Mouse (Mus musculus): ENCODE measurements around the gene Myo18a. TPM values are rescaled to one million over a fixed set of nuclear protein-coding genes. Genes with fewer than 3 reads are reported as not detected.

Myo18a gene
- polyA plus RNA-seq, 1 experiment from 2014 or later, result 52.5 TPM

- ATAC-seq (replicated peaks), result no peak
- Histone ChIP-seq H3K4me2 (replicated peaks) (no peak overlapping the region), H3K27me3 (peaks cover 3% of the 10 kb centered on the region; the same call in 1 of the 2 replicates), H3K4me3 (no peak overlapping the region), H3K9ac (replicated peaks) (no peak overlapping the region), H3K27ac (replicated peaks) (no peak overlapping the region), H3K9me3 (no peaks in the 10 kb centered on the region), H3K36me3 (no peaks in the 10 kb centered on the region), H3K4me1 (peaks cover 31% of the 10 kb centered on the region)
- 78% methylated on average over 6 of the region's 6 CpGs for WGBS
Measured at GRCm38 (mm10) chr11:77913505-77913904, 150.5 kb downstream of the Myo18a start.

- ATAC-seq (replicated peaks), result no peak; the same call in 1 of the 2 replicates
- no peaks in the 10 kb centered on the region for H3K9me3 ChIP-seq
- 3% methylated on average over 32 of the region's 32 CpGs for WGBS
- no peaks in the 10 kb centered on the region for H3K36me3 ChIP-seq
- H3K4me3 ChIP-seq, result 0 out of 2 replicates have a peak overlapping the region, but pooled peaks have one; percentile 6
- no peak overlapping the region; the same call in 1 of the 2 replicates for H3K27ac ChIP-seq (replicated peaks)
- 0 out of 2 replicates have a peak overlapping the region, but pooled peaks have one; percentile 23 for H3K9ac ChIP-seq (replicated peaks)
- H3K4me1 ChIP-seq, result peaks cover 22% of the 10 kb centered on the region
- peaks cover 3% of the 10 kb centered on the region; the same call in 1 of the 2 replicates for H3K27me3 ChIP-seq
- peak overlapping the region; percentile 40 for H3K4me2 ChIP-seq (replicated peaks)
Measured at GRCm38 (mm10) chr11:77914598-77915260, 151.7 kb downstream of the Myo18a start.

Other genes with a start within 250 kb of the Myo18a start
- gene Abhd15, start 248.1 kb upstream of the Myo18a start, polyA plus RNA-seq (2015; fragmentation: Nextera tagmentation; extraction: Ambion mirVana), result 1.9 and 2.4 TPM in 2 replicates
- 15.0 and 19.5 TPM in 2 replicates for gene Trp53i13, start 247.3 kb upstream of the Myo18a start, polyA plus RNA-seq (2015; fragmentation: Nextera tagmentation; extraction: Ambion mirVana)
- not detected in 2 replicates for gene Gm10392, start 244.0 kb upstream of the Myo18a start, polyA plus RNA-seq (2015; fragmentation: Nextera tagmentation; extraction: Ambion mirVana)
- 27.0 and 28.9 TPM in 2 replicates for gene Taok1, start 155.4 kb upstream of the Myo18a start, polyA plus RNA-seq (2015; fragmentation: Nextera tagmentation; extraction: Ambion mirVana)
- 3.8 and 3.9 TPM in 2 replicates for gene Nufip2, start 77.1 kb upstream of the Myo18a start, polyA plus RNA-seq (2015; fragmentation: Nextera tagmentation; extraction: Ambion mirVana)
- gene Cryba1, start 38.0 kb upstream of the Myo18a start, polyA plus RNA-seq (2015; fragmentation: Nextera tagmentation; extraction: Ambion mirVana), result 0.18 and 0.38 TPM in 2 replicates
- 2.4 and 2.5 TPM in 2 replicates for gene Gm10277, start 24.5 kb downstream of the Myo18a start, polyA plus RNA-seq (2015; fragmentation: Nextera tagmentation; extraction: Ambion mirVana)
- 10.2 and 11.2 TPM in 2 replicates for gene Pipox, start 130.8 kb downstream of the Myo18a start, polyA plus RNA-seq (2015; fragmentation: Nextera tagmentation; extraction: Ambion mirVana)
- 243 and 249 TPM in 2 replicates for gene Sez6, start 167.6 kb downstream of the Myo18a start, polyA plus RNA-seq (2015; fragmentation: Nextera tagmentation; extraction: Ambion mirVana)
- 22.5 and 26.0 TPM in 2 replicates for gene Phf12, start 219.5 kb downstream of the Myo18a start, polyA plus RNA-seq (2015; fragmentation: Nextera tagmentation; extraction: Ambion mirVana)